Comparison of ENCODE assay signal across 14 mouse cellular contexts in genomic region chr19:24622309-24622708, GRCm38 (mm10). TPM values are rescaled to one million over a fixed set of nuclear protein-coding genes. Genes with fewer than 3 reads are reported as not detected.
DNase-seq lines count a peak whose midpoint lies in the region; ATAC-seq and TF ChIP-seq lines count a peak whose summit lies in the region.
"Had no signal": no experiment of that assay in that cellular context is flagged by ENCODE, and none has a peak within 500 bp of the region (broad histone marks: within the 10 kb centered on the region; RNA-seq: fewer than 3 reads in every experiment).

No protein-coding gene starts in this region.

- no peak for TF ChIP-seq EP300 in stomach, postnatal 0 days (optimal IDR thresholded peaks at IDR 0.05)

- no peak for TF ChIP-seq CTCF in intestine, postnatal 0 days (IDR thresholded peaks at IDR 0.05; ENCODE audit: low read depth)
- TF ChIP-seq CTCF in midbrain, postnatal 0 days (IDR thresholded peaks at IDR 0.05), result no peak
- no peak for TF ChIP-seq CTCF in stomach, postnatal 0 days (IDR thresholded peaks at IDR 0.05; ENCODE audit: low read depth)

- no peaks in the 10 kb centered on the region for H3K9me3 ChIP-seq in forebrain, embryonic 14.5 days (replicated peaks; ENCODE audit: control insufficient read depth, low read length)
- no peaks in the 10 kb centered on the region for H3K9me3 ChIP-seq in forebrain, embryonic 12.5 days
- no peaks in the 10 kb centered on the region for H3K9me3 ChIP-seq in intestine, embryonic 14.5 days (ENCODE audit: control insufficient read depth, low read length)
- H3K9me3 ChIP-seq in intestine, postnatal 0 days (ENCODE audit: control insufficient read depth), result no peaks in the 10 kb centered on the region
- no peaks in the 10 kb centered on the region for H3K9me3 ChIP-seq in midbrain, embryonic 14.5 days (ENCODE audit: control insufficient read depth, low read length)
- no peaks in the 10 kb centered on the region for H3K9me3 ChIP-seq in midbrain, postnatal 0 days (ENCODE audit: low read length)
- H3K9me3 ChIP-seq in stomach, postnatal 0 days (ENCODE audit: control insufficient read depth, low read length), result no peaks in the 10 kb centered on the region
- H3K9me3 ChIP-seq: embryonic facial prominence, embryonic 12.5 days; forebrain, embryonic 15.5 days; heart, embryonic 15.5 days; hindbrain, embryonic 15.5 days had no signal

- peak; percentile 57; the same call in 1 of the 2 replicates for ATAC-seq in forebrain, embryonic 14.5 days
- no peak for ATAC-seq in forebrain, embryonic 12.5 days (ENCODE audit: low FRiP score)
- 0 out of 2 replicates have a peak, but pooled peaks have one; percentile 58 for ATAC-seq in intestine, embryonic 14.5 days (replicated peaks; ENCODE audit: low FRiP score, low TSS enrichment, low read depth)
- no peak for ATAC-seq in intestine, postnatal 0 days
- ATAC-seq in midbrain, embryonic 14.5 days (ENCODE audit: low FRiP score, low TSS enrichment), result no peak
- no peak for ATAC-seq in midbrain, postnatal 0 days (ENCODE audit: low FRiP score)
- no peak for ATAC-seq in stomach, postnatal 0 days (ENCODE audit: low FRiP score, low TSS enrichment)

- no peaks in the 10 kb centered on the region for H3K36me3 ChIP-seq in forebrain, embryonic 14.5 days (ENCODE audit: control insufficient read depth, insufficient read depth, low read length)
- no peaks in the 10 kb centered on the region for H3K36me3 ChIP-seq in forebrain, embryonic 12.5 days (replicated peaks)
- no peaks in the 10 kb centered on the region for H3K36me3 ChIP-seq in intestine, embryonic 14.5 days (ENCODE audit: control insufficient read depth, insufficient read depth, low read length)
- no peaks in the 10 kb centered on the region for H3K36me3 ChIP-seq in intestine, postnatal 0 days (ENCODE audit: control insufficient read depth, insufficient read depth)
- H3K36me3 ChIP-seq in midbrain, embryonic 14.5 days (ENCODE audit: control insufficient read depth, insufficient read depth, low read length), result no peaks in the 10 kb centered on the region
- no peaks in the 10 kb centered on the region for H3K36me3 ChIP-seq in midbrain, postnatal 0 days (ENCODE audit: insufficient read depth, low read length)
- H3K36me3 ChIP-seq in stomach, postnatal 0 days (ENCODE audit: control insufficient read depth, insufficient read depth, low read length), result no peaks in the 10 kb centered on the region
- H3K36me3 ChIP-seq: embryonic facial prominence, embryonic 12.5 days; forebrain, embryonic 15.5 days; heart, embryonic 15.5 days; hindbrain, embryonic 15.5 days had no signal

- no peak overlapping the region for H3K27ac ChIP-seq in forebrain, embryonic 14.5 days (ENCODE audit: low read depth, low read length)
- H3K27ac ChIP-seq in forebrain, embryonic 12.5 days, result no peak overlapping the region
- H3K27ac ChIP-seq in intestine, embryonic 14.5 days (ENCODE audit: low read depth), result no peak overlapping the region
- no peak overlapping the region for H3K27ac ChIP-seq in intestine, postnatal 0 days (ENCODE audit: low read depth, low read length)
- no peak overlapping the region for H3K27ac ChIP-seq in midbrain, embryonic 14.5 days (replicated peaks; ENCODE audit: low read depth, low read length)
- H3K27ac ChIP-seq in midbrain, postnatal 0 days (ENCODE audit: low read depth, low read length), result no peak overlapping the region
- no peak overlapping the region for H3K27ac ChIP-seq in stomach, postnatal 0 days (replicated peaks)
- H3K27ac ChIP-seq: embryonic facial prominence, embryonic 12.5 days; forebrain, embryonic 15.5 days; heart, embryonic 15.5 days; hindbrain, embryonic 15.5 days had no signal

- no peak overlapping the region for H3K9ac ChIP-seq in forebrain, embryonic 14.5 days (ENCODE audit: low read length)
- H3K9ac ChIP-seq in forebrain, embryonic 12.5 days, result no peak overlapping the region
- H3K9ac ChIP-seq in intestine, embryonic 14.5 days (ENCODE audit: low read length), result no peak overlapping the region
- H3K9ac ChIP-seq in intestine, postnatal 0 days (ENCODE audit: low read depth, low read length), result no peak overlapping the region
- no peak overlapping the region for H3K9ac ChIP-seq in midbrain, embryonic 14.5 days (replicated peaks; ENCODE audit: low read length)
- no peak overlapping the region for H3K9ac ChIP-seq in midbrain, postnatal 0 days (replicated peaks; ENCODE audit: low read length, poor library complexity, severe bottlenecking)
- no peak overlapping the region for H3K9ac ChIP-seq in stomach, postnatal 0 days (ENCODE audit: low read length)
- H3K9ac ChIP-seq: embryonic facial prominence, embryonic 12.5 days; forebrain, embryonic 15.5 days; heart, embryonic 15.5 days; hindbrain, embryonic 15.5 days had no signal

- no peaks in the 10 kb centered on the region for H3K27me3 ChIP-seq in forebrain, embryonic 14.5 days (replicated peaks; ENCODE audit: control insufficient read depth, insufficient read depth, low read length)
- no peaks in the 10 kb centered on the region for H3K27me3 ChIP-seq in forebrain, embryonic 12.5 days
- no peaks in the 10 kb centered on the region for H3K27me3 ChIP-seq in intestine, embryonic 14.5 days (replicated peaks; ENCODE audit: control insufficient read depth, insufficient read depth, low read length)
- no peaks in the 10 kb centered on the region for H3K27me3 ChIP-seq in intestine, postnatal 0 days (replicated peaks; ENCODE audit: control insufficient read depth, insufficient read depth, low read length)
- no peaks in the 10 kb centered on the region for H3K27me3 ChIP-seq in midbrain, embryonic 14.5 days (ENCODE audit: control insufficient read depth, insufficient read depth, low read length)
- no peaks in the 10 kb centered on the region; the same call in 1 of the 2 replicates for H3K27me3 ChIP-seq in midbrain, postnatal 0 days (ENCODE audit: insufficient read depth, low read length)
- H3K27me3 ChIP-seq in stomach, postnatal 0 days (ENCODE audit: control insufficient read depth, insufficient read depth, low read length), result no peaks in the 10 kb centered on the region
- H3K27me3 ChIP-seq: embryonic facial prominence, embryonic 12.5 days; forebrain, embryonic 15.5 days; heart, embryonic 15.5 days; hindbrain, embryonic 15.5 days had no signal

- H3K4me3 ChIP-seq in forebrain, embryonic 14.5 days (ENCODE audit: low read depth, low read length), result no peak overlapping the region
- H3K4me3 ChIP-seq in forebrain, embryonic 12.5 days (replicated peaks), result no peak overlapping the region
- H3K4me3 ChIP-seq in intestine, embryonic 14.5 days (ENCODE audit: low read depth, low read length), result no peak overlapping the region
- no peak overlapping the region for H3K4me3 ChIP-seq in intestine, postnatal 0 days (ENCODE audit: low read depth, low read length)
- no peak overlapping the region for H3K4me3 ChIP-seq in midbrain, embryonic 14.5 days (replicated peaks; ENCODE audit: low read depth, low read length)
- no peak overlapping the region for H3K4me3 ChIP-seq in midbrain, postnatal 0 days (ENCODE audit: low read depth, low read length)
- H3K4me3 ChIP-seq in stomach, postnatal 0 days (ENCODE audit: low read depth, low read length), result no peak overlapping the region
- H3K4me3 ChIP-seq: embryonic facial prominence, embryonic 12.5 days; forebrain, embryonic 15.5 days; heart, embryonic 15.5 days; hindbrain, embryonic 15.5 days had no signal

- H3K4me2 ChIP-seq in forebrain, embryonic 14.5 days (ENCODE audit: low read length), result no peak overlapping the region
- H3K4me2 ChIP-seq in forebrain, embryonic 12.5 days, result no peak overlapping the region
- no peak overlapping the region for H3K4me2 ChIP-seq in intestine, embryonic 14.5 days (ENCODE audit: low read length)
- no peak overlapping the region for H3K4me2 ChIP-seq in intestine, postnatal 0 days (replicated peaks; ENCODE audit: low read depth)
- H3K4me2 ChIP-seq in midbrain, embryonic 14.5 days (ENCODE audit: low read length), result no peak overlapping the region
- no peak overlapping the region for H3K4me2 ChIP-seq in midbrain, postnatal 0 days (ENCODE audit: low read depth, low read length, poor library complexity, severe bottlenecking)
- no peak overlapping the region for H3K4me2 ChIP-seq in stomach, postnatal 0 days (replicated peaks; ENCODE audit: low read depth)
- H3K4me2 ChIP-seq: embryonic facial prominence, embryonic 12.5 days; forebrain, embryonic 15.5 days; heart, embryonic 11.5 days; heart, embryonic 15.5 days; hindbrain, embryonic 15.5 days had no signal

- WGBS in forebrain, embryonic 14.5 days, result 77% methylated on average over 4 of the region's 4 CpGs
- 74% methylated on average over 4 of the region's 4 CpGs for WGBS in forebrain, embryonic 12.5 days
- WGBS in intestine, embryonic 14.5 days, result 72% methylated on average over 4 of the region's 4 CpGs
- 68% methylated on average over 4 of the region's 4 CpGs for WGBS in intestine, postnatal 0 days
- WGBS in midbrain, embryonic 14.5 days, result 78% methylated on average over 4 of the region's 4 CpGs
- 82% methylated on average over 4 of the region's 4 CpGs for WGBS in midbrain, postnatal 0 days
- 70% methylated on average over 4 of the region's 4 CpGs for WGBS in stomach, postnatal 0 days

- no peaks in the 10 kb centered on the region for H3K4me1 ChIP-seq in forebrain, embryonic 14.5 days (ENCODE audit: control insufficient read depth, insufficient read depth, low read length)
- H3K4me1 ChIP-seq in forebrain, embryonic 12.5 days, result no peaks in the 10 kb centered on the region
- H3K4me1 ChIP-seq in intestine, embryonic 14.5 days (replicated peaks; ENCODE audit: control insufficient read depth, insufficient read depth, low read length), result no peaks in the 10 kb centered on the region
- H3K4me1 ChIP-seq in intestine, postnatal 0 days (replicated peaks; ENCODE audit: control insufficient read depth, insufficient read depth, low read length), result no peaks in the 10 kb centered on the region
- H3K4me1 ChIP-seq in midbrain, embryonic 14.5 days (ENCODE audit: control insufficient read depth, insufficient read depth, low read length), result no peaks in the 10 kb centered on the region
- no peaks in the 10 kb centered on the region for H3K4me1 ChIP-seq in midbrain, postnatal 0 days (ENCODE audit: insufficient read depth, low read length)
- H3K4me1 ChIP-seq in stomach, postnatal 0 days (replicated peaks; ENCODE audit: control insufficient read depth, insufficient read depth), result no peaks in the 10 kb centered on the region
- H3K4me1 ChIP-seq: embryonic facial prominence, embryonic 12.5 days; forebrain, embryonic 15.5 days; heart, embryonic 15.5 days; hindbrain, embryonic 15.5 days had no signal

- no peak for DNase-seq in forebrain, embryonic 14.5 days (ENCODE audit: low spot score)
- DNase-seq in intestine, embryonic 14.5 days (ENCODE audit: low spot score), result no peak
- peak; percentile 47 for DNase-seq in midbrain, embryonic 14.5 days
- no peak for DNase-seq in midbrain, postnatal 0 days (ENCODE audit: low spot score)
- no peak for DNase-seq in stomach, postnatal 0 days (ENCODE audit: low spot score)

RNA-seq across cellular contexts. Expression of gene Tmem252, which starts 51.5 kb away (rescaled TPM):
- 0.87 and 0.97 TPM in 2 replicates for polyA plus RNA-seq in forebrain, embryonic 14.5 days (2014; fragmentation: Nextera tagmentation; extraction: Ambion mirVana)
- 0.72 and 0.77 TPM in 2 replicates for polyA plus RNA-seq in forebrain, embryonic 12.5 days (2016; fragmentation: Nextera tagmentation; extraction: Ambion mirVana)
- polyA plus RNA-seq in intestine, embryonic 14.5 days (2014; fragmentation: Nextera tagmentation; extraction: Ambion mirVana), result 8.7 and 8.9 TPM in 2 replicates
- polyA plus RNA-seq in intestine, postnatal 0 days (2015; fragmentation: Nextera tagmentation; extraction: Ambion mirVana), result 9.3 and 11.3 TPM in 2 replicates
- 1.2 and 2.0 TPM in 2 replicates for polyA plus RNA-seq in midbrain, embryonic 14.5 days (2014; fragmentation: Nextera tagmentation; extraction: Ambion mirVana)
- 0.90 and 1.2 TPM in 2 replicates for total RNA-seq in midbrain, postnatal 0 days (2014; rRNA removed)
- polyA plus RNA-seq in midbrain, postnatal 0 days (2015; fragmentation: Nextera tagmentation; extraction: Ambion mirVana), result 0.82 and 0.90 TPM in 2 replicates
- 5.8 and 6.1 TPM in 2 replicates for polyA plus RNA-seq in stomach, postnatal 0 days (2015; fragmentation: Nextera tagmentation; extraction: Ambion mirVana)
- total RNA-seq: hematopoietic stem cell, adult 5-6 weeks; MEL had no signal

Comparison
In these comparisons a context has a peak if more than half of its experiments do, and no peak if none do; other contexts are left out.
1. ATAC-seq: peak in forebrain, embryonic 14.5 days (single experiment) and intestine, embryonic 14.5 days (single experiment); none in forebrain, embryonic 12.5 days (single experiment), intestine, postnatal 0 days (single experiment), midbrain, embryonic 14.5 days (single experiment), midbrain, postnatal 0 days (single experiment) and stomach, postnatal 0 days (single experiment).